In the genomic region with DNA sequence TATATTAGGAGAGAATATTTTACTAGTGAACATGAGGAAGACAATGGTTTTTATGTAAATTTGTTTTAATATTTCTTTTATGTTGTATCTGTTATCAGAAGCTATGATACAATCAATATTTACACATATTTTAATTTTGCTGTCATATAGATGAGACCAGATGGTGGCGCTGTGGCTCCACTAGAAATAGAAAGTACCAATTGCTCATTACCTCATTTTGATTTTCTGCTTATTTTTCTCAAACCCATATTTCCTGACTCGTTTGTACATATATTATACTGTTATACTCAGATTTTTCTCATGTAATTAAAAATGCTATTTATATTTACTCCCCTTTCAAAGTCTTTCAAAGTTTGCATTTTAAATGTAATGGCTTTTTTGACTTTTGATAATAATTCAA, we compare ENCODE assay signal across 9 mouse cellular contexts.
DNase-seq lines count a peak whose midpoint lies in the region; ATAC-seq and TF ChIP-seq lines count a peak whose summit lies in the region.
"Had no signal": no experiment of that assay in that cellular context is flagged by ENCODE, and none has a peak within 500 bp of the region (broad histone marks: within the 10 kb centered on the region; RNA-seq: fewer than 3 reads in every experiment).

No protein-coding gene starts in this region.

- no peaks in the 10 kb centered on the region for H3K9me3 ChIP-seq in embryonic facial prominence, embryonic 10.5 days
- H3K9me3 ChIP-seq: neural tube, embryonic 12.5 days had no signal

- peak; percentile 92 for TF ChIP-seq CTCF in gastrocnemius, adult 2 months (IDR thresholded peaks at IDR 0.05)
- peak; percentile 96 for TF ChIP-seq CTCF in layer of hippocampus, adult 2 months (conservative IDR thresholded peaks at IDR 0.05)

- ATAC-seq in megakaryocyte progenitor cell, adult 5-6 weeks (replicated peaks; ENCODE audit: poor library complexity) = peak; percentile 83
- no peak for ATAC-seq in erythroid progenitor cell, adult 5-6 weeks (replicated peaks; ENCODE audit: low FRiP score, poor library complexity, severe bottlenecking)

- no peak overlapping the region for H3K27ac ChIP-seq in gastrocnemius, adult 2 months
- no peak overlapping the region for H3K27ac ChIP-seq in embryonic facial prominence, embryonic 10.5 days (replicated peaks)
- no peak overlapping the region for H3K27ac ChIP-seq in layer of hippocampus, adult 2 months
- H3K27ac ChIP-seq: neural tube, embryonic 12.5 days had no signal

- H3K27me3 ChIP-seq in embryonic facial prominence, embryonic 10.5 days (replicated peaks; ENCODE audit: low read depth, poor library complexity, severe bottlenecking) = no peaks in the 10 kb centered on the region
- H3K27me3 ChIP-seq: neural tube, embryonic 12.5 days had no signal

- H3K4me3 ChIP-seq in gastrocnemius, adult 2 months = no peak overlapping the region
- H3K4me3 ChIP-seq in embryonic facial prominence, embryonic 10.5 days = no peak overlapping the region
- H3K4me3 ChIP-seq in layer of hippocampus, adult 2 months = no peak overlapping the region
- H3K4me3 ChIP-seq: neural tube, embryonic 12.5 days had no signal

- peaks cover 4% of the 10 kb centered on the region; the same call in 1 of the 2 replicates for H3K4me1 ChIP-seq in embryonic facial prominence, embryonic 10.5 days
- H3K4me1 ChIP-seq: neural tube, embryonic 12.5 days had no signal

- 10% methylated on average over 2 of the region's 2 CpGs for WGBS in embryonic facial prominence, embryonic 10.5 days

- intact Hi-C loops in gastrocnemius, adult 2 months (cut with DNase I) = loop anchor here (2.0 to 10.0 kb wide), 5 partner anchors 191 to 1021 kb away; a partner anchor contains a TSS

- H3K36me3 ChIP-seq in embryonic facial prominence, embryonic 10.5 days (replicated peaks) = no peaks in the 10 kb centered on the region
- H3K36me3 ChIP-seq: neural tube, embryonic 12.5 days had no signal

- peak; percentile 43 for DNase-seq in gastrocnemius, adult 2 months
- no peak for DNase-seq in gastrocnemius, adult 8-10 months (ENCODE audit: low spot score in 2 of 2)
- DNase-seq in urinary bladder, postnatal 14 days (ENCODE audit: low spot score) = peak; percentile 43
- DNase-seq in urinary bladder, postnatal 4 days (ENCODE audit: low spot score in 2 of 2) = no peak
- peak; percentile 45 for DNase-seq in embryonic facial prominence, embryonic 10.5 days (ENCODE audit: low spot score)
- peak; percentile 29 to 74 for DNase-seq in layer of hippocampus, adult 2 months (ENCODE audit: low spot score in 2 of 2)

Comparison
In these comparisons a context has a peak if more than half of its experiments do, and no peak if none do; other contexts are left out.
1. DNase-seq: peak in gastrocnemius, adult 2 months (single experiment), urinary bladder, postnatal 14 days (single experiment), embryonic facial prominence, embryonic 10.5 days (single experiment) and layer of hippocampus, adult 2 months (2 of 2); none in gastrocnemius, adult 8-10 months (0 of 2) and urinary bladder, postnatal 4 days (0 of 2).